Mouse (Mus musculus) ES-Bruce4 (cell line): ENCODE results near the gene Nelfe.

Experiments used
- CTCF ChIP-seq: IDR thresholded peaks from one replicate; pipeline ENCODE4 v1.8.1; 2011; ENCODE audit warnings: low read depth, low read length
- EP300 ChIP-seq: IDR thresholded peaks from 2 replicates; pipeline ENCODE4 v1.6.1; 2011; ENCODE audit warnings: low read depth, low read length; ENCODE audit not compliant: insufficient read depth
- POLR2A ChIP-seq: IDR thresholded peaks from one replicate; pipeline ENCODE4 v1.8.1; 2011; ENCODE audit warnings: low read length; ENCODE audit not compliant: insufficient read depth

DNA sequence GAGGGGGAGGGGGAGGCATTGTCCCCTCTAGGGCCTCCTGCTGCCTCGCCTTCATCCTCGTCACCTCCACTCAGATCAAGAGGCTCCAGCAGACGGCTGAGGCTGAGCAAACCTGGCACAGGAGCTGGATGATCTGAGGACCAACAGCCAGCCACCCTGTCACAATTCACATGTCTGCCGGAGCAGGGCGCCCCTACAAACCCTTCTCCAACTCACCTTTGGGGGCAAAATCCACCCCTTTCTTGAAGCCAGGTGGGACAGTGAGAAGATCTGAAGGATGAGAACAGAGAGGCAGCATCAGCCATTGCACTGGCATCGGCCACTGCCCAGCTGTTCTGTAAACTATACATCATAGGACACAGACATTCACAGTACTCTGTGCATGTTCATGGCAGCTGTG, 3.0 kb upstream of the Nelfe start:
- TF ChIP-seq CTCF (no peak), POLR2A (no peak), EP300 (no peak)
